13 mouse cellular contexts compared by ENCODE assay signal in the genomic region with DNA sequence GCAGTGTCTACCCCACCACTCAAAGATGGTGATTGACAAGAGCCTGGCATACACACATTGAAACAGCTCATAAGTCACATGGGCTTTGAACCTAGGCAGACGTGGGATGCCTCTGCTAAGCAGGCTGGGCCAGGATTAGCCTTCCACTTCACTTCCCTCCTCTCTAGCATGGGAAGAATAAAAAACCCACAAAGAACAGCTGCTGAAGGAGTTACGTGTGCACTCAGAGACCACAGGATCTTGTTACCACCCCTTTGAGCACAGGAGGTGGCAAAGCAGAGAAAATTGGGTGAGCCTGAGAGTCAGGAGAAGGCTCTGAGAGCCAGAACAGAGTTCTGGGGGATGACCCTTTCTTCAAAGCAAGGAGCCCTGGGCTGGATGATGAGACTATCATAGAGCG.
DNase-seq lines count a peak whose midpoint lies in the region; ATAC-seq lines count a peak whose summit lies in the region.
"Had no signal": no experiment of that assay in that cellular context is flagged by ENCODE, and none has a peak within 500 bp of the region (broad histone marks: within the 10 kb centered on the region; RNA-seq: fewer than 3 reads in every experiment).

No protein-coding gene starts in this region.

- no peak for DNase-seq in cerebellum, adult 11-12 months
- no peak for DNase-seq in layer of hippocampus, postnatal 36 days
- DNase-seq in lung, postnatal 4 days, result no peak
- DNase-seq in frontal cortex, postnatal 14 days (ENCODE audit: low spot score in 2 of 2), result no peak
- DNase-seq: liver had no signal

- H3K27me3 ChIP-seq in megakaryocyte, embryonic 14.5 days (replicated peaks), result no peaks in the 10 kb centered on the region
- no peaks in the 10 kb centered on the region for H3K27me3 ChIP-seq in limb, embryonic 13.5 days
- H3K27me3 ChIP-seq: hindbrain, embryonic 13.5 days; stomach, embryonic 15.5 days had no signal

- ATAC-seq in cerebellum, adult (ENCODE audit: insufficient number of reproducible peaks, low FRiP score, low TSS enrichment), result peak; percentile 50; the same call in 1 of the 2 replicates
- ATAC-seq in megakaryocyte, adult 5-6 weeks (ENCODE audit: poor library complexity, severe bottlenecking), result no peak
- ATAC-seq in limb, embryonic 13.5 days (ENCODE audit: low FRiP score, low read depth), result no peak
- ATAC-seq: midbrain, embryonic 16.5 days had no signal

- peak overlapping the region; percentile 34; the same call in 1 of the 2 replicates for H3K4me2 ChIP-seq in limb, embryonic 13.5 days (replicated peaks)
- H3K4me2 ChIP-seq: hindbrain, embryonic 13.5 days; stomach, embryonic 15.5 days had no signal

- H3K4me1 ChIP-seq in megakaryocyte, embryonic 14.5 days, result peaks cover 79% of the 10 kb centered on the region
- H3K4me1 ChIP-seq in limb, embryonic 13.5 days, result peaks cover 50% of the 10 kb centered on the region
- H3K4me1 ChIP-seq: stomach, embryonic 15.5 days had no signal

- H3K9me3 ChIP-seq in megakaryocyte, embryonic 14.5 days, result no peaks in the 10 kb centered on the region
- H3K9me3 ChIP-seq in limb, embryonic 13.5 days, result no peaks in the 10 kb centered on the region
- H3K9me3 ChIP-seq: forebrain, embryonic 10.5 days; hindbrain, embryonic 13.5 days; stomach, embryonic 15.5 days had no signal

- H3K9ac ChIP-seq in limb, embryonic 13.5 days, result no peak overlapping the region
- H3K9ac ChIP-seq: hindbrain, embryonic 13.5 days; stomach, embryonic 15.5 days had no signal

- no peaks in the 10 kb centered on the region for H3K36me3 ChIP-seq in megakaryocyte, embryonic 14.5 days (replicated peaks; ENCODE audit: low read length)
- no peaks in the 10 kb centered on the region for H3K36me3 ChIP-seq in limb, embryonic 13.5 days
- H3K36me3 ChIP-seq: forebrain, embryonic 10.5 days; hindbrain, embryonic 13.5 days; stomach, embryonic 15.5 days had no signal

- peak overlapping the region; percentile 89 for H3K27ac ChIP-seq in limb, embryonic 13.5 days
- H3K27ac ChIP-seq: hindbrain, embryonic 13.5 days; stomach, embryonic 15.5 days had no signal

- peak overlapping the region; percentile 30 for H3K4me3 ChIP-seq in megakaryocyte, embryonic 14.5 days (replicated peaks)
- H3K4me3 ChIP-seq in limb, embryonic 13.5 days, result no peak overlapping the region
- H3K4me3 ChIP-seq: forebrain, embryonic 10.5 days; hindbrain, embryonic 13.5 days; stomach, embryonic 15.5 days had no signal

- 56% methylated on average over 3 of the region's 3 CpGs for WGBS in limb, embryonic 13.5 days
